Mouse (Mus musculus) midbrain, embryonic 12.5 days (tissue): ENCODE results near the gene Ryr2. TPM values are rescaled to one million over a fixed set of nuclear protein-coding genes. Genes with fewer than 3 reads are reported as not detected.

Experiments used
- ATAC-seq: fragments of 200-750 bp; cut with Nextera tagmentation; 2 replicates; pipeline ENCODE4 v1.8.0; 2017; ENCODE audit warnings: low read depth, moderate TSS enrichment, moderate library complexity; ENCODE audit not compliant: low FRiP score
- H3K27ac ChIP-seq: fragments of 300-500 bp; sonication (generic); replicated peaks from 2 replicates; pipeline ENCODE4 v1.5.1; 2016; ENCODE audit warnings: mild to moderate bottlenecking
- H3K27me3 ChIP-seq: fragments of 300-500 bp; sonication (generic); 2 replicates; pipeline ENCODE4 v1.6.1; 2016; ENCODE audit warnings: mild to moderate bottlenecking
- H3K36me3 ChIP-seq: fragments of 300-500 bp; sonication (generic); 2 replicates; pipeline ENCODE4 v1.6.1; 2016
- H3K4me1 ChIP-seq: fragments of 300-500 bp; sonication (generic); 2 replicates; pipeline ENCODE4 v1.6.1; 2016
- H3K4me2 ChIP-seq: fragments of 300-500 bp; sonication (generic); replicated peaks from 2 replicates; pipeline ENCODE4 v1.6.1; 2016; ENCODE audit warnings: mild to moderate bottlenecking, moderate library complexity
- H3K4me3 ChIP-seq: fragments of 300-500 bp; sonication (generic); 2 replicates; pipeline ENCODE4 v1.5.1; 2016; ENCODE audit warnings: mild to moderate bottlenecking
- H3K9ac ChIP-seq: fragments of 300-500 bp; sonication (generic); replicated peaks from 2 replicates; pipeline ENCODE4 v1.6.1; 2016; ENCODE audit warnings: mild to moderate bottlenecking, moderate library complexity
- H3K9me3 ChIP-seq: fragments of 300-500 bp; sonication (generic); 2 replicates; pipeline ENCODE4 v1.6.1; 2016; ENCODE audit warnings: mild to moderate bottlenecking
- WGBS: fragments of 180-500 bp; shearing (Covaris S2); methylation state at CpG from one replicate; pipeline ENCODE4 v1.1.7; 2016; 5-methylcytosine and 5-hydroxymethylcytosine counted together
- polyA plus RNA-seq: library from polyadenylated mRNA; unstranded; fragments of >200 nt; fragmentation: Nextera tagmentation; extraction: Ambion mirVana; gene quantifications from 2 replicates; pipeline ENCODE4 v1.2.1, GENCODE M21; 2016

Ryr2 gene
- polyA plus RNA-seq, 1 experiment from 2014 or later, result 0.70 TPM

- Histone ChIP-seq H3K27me3 (no peaks in the 10 kb centered on the region), H3K36me3 (no peaks in the 10 kb centered on the region), H3K4me3 (no peak overlapping the region), H3K4me2 (no peak overlapping the region), H3K4me1 (no peaks in the 10 kb centered on the region), H3K9me3 (no peaks in the 10 kb centered on the region), H3K27ac (no peak overlapping the region), H3K9ac (no peak overlapping the region)
- WGBS, result 64% methylated on average over 1 of the region's 1 CpGs
- ATAC-seq, result no peak
Observed at GRCm38 (mm10) chr13:11536851-11537250, 569.9 kb downstream of the Ryr2 start.

DNA sequence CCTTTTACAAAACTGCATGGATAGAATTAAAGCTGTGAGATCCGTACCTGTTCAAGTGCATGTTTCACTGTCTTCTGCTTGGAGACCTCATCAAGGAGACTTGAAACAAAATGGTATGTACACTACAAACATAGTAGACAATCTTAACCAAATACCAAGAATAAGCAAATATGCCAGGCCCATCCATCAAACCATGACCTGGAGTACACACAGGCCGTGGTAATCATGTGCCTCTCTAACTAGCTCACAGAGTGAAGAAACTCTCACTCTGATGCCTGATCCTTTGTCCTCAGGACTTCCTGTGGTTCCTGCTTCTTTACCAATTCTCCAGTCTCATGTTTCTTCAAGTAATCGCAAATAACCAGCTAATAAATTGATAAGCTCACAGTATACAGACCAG lies 570.9 kb downstream of the Ryr2 start:
- Histone ChIP-seq H3K4me2 (no peak overlapping the region), H3K4me3 (no peak overlapping the region), H3K36me3 (no peaks in the 10 kb centered on the region), H3K27me3 (no peaks in the 10 kb centered on the region), H3K4me1 (no peaks in the 10 kb centered on the region), H3K9ac (no peak overlapping the region), H3K9me3 (no peaks in the 10 kb centered on the region), H3K27ac (no peak overlapping the region)
- ATAC-seq, result no peak
- 88% methylated on average over 3 of the region's 3 CpGs for WGBS

- Histone ChIP-seq H3K4me1 (no peaks in the 10 kb centered on the region), H3K4me2 (no peak overlapping the region), H3K9me3 (no peaks in the 10 kb centered on the region), H3K36me3 (no peaks in the 10 kb centered on the region), H3K9ac (no peak overlapping the region), H3K4me3 (no peak overlapping the region), H3K27me3 (no peaks in the 10 kb centered on the region), H3K27ac (no peak overlapping the region)
- WGBS, result 57% methylated on average over 2 of the region's 2 CpGs
- ATAC-seq, result no peak
Observed at GRCm38 (mm10) chr13:11533265-11533664, 573.5 kb downstream of the Ryr2 start.

GRCm38 (mm10) chr13:11532014-11532890 lies 574.5 kb downstream of the Ryr2 start:
- WGBS, result 89% methylated on average over 7 of the region's 7 CpGs
- H3K36me3 ChIP-seq, result no peaks in the 10 kb centered on the region

GRCm38 (mm10) chr13:11523612-11524011 lies 583.1 kb downstream of the Ryr2 start:
- Histone ChIP-seq H3K9me3 (no peaks in the 10 kb centered on the region), H3K4me2 (no peak overlapping the region), H3K27me3 (no peaks in the 10 kb centered on the region), H3K4me3 (no peak overlapping the region), H3K9ac (no peak overlapping the region), H3K27ac (no peak overlapping the region), H3K4me1 (no peaks in the 10 kb centered on the region), H3K36me3 (no peaks in the 10 kb centered on the region)
- 91% methylated on average over 4 of the region's 4 CpGs for WGBS
- ATAC-seq, result no peak

More at GRCm38 (mm10) chr13:11532014-11532890, 574.5 kb downstream of the Ryr2 start:
- H3K9me3 ChIP-seq, result no peaks in the 10 kb centered on the region
- no peak overlapping the region for H3K4me2 ChIP-seq
- ATAC-seq, result no peak
- no peak overlapping the region for H3K27ac ChIP-seq
- no peaks in the 10 kb centered on the region for H3K4me1 ChIP-seq
- no peak overlapping the region for H3K9ac ChIP-seq
- H3K27me3 ChIP-seq, result no peaks in the 10 kb centered on the region
- H3K4me3 ChIP-seq, result no peak overlapping the region

GRCm38 (mm10) chr13:11520765-11521164 lies 586.0 kb downstream of the Ryr2 start:
- no peaks in the 10 kb centered on the region for H3K27me3 ChIP-seq
- no peak for ATAC-seq
- no peak overlapping the region for H3K4me2 ChIP-seq
- no peaks in the 10 kb centered on the region for H3K9me3 ChIP-seq
- WGBS, result 86% methylated on average over 2 of the region's 2 CpGs
- H3K36me3 ChIP-seq, result no peaks in the 10 kb centered on the region
- H3K27ac ChIP-seq, result no peak overlapping the region
- no peaks in the 10 kb centered on the region for H3K4me1 ChIP-seq
- no peak overlapping the region for H3K9ac ChIP-seq
- H3K4me3 ChIP-seq, result no peak overlapping the region

- 67% methylated on average over 2 of the region's 2 CpGs for WGBS
- Histone ChIP-seq H3K9me3 (no peaks in the 10 kb centered on the region), H3K27ac (no peak overlapping the region), H3K27me3 (no peaks in the 10 kb centered on the region), H3K4me2 (no peak overlapping the region), H3K4me3 (no peak overlapping the region), H3K9ac (no peak overlapping the region), H3K36me3 (no peaks in the 10 kb centered on the region), H3K4me1 (no peaks in the 10 kb centered on the region)
- no peak for ATAC-seq
Observed at GRCm38 (mm10) chr13:11511540-11512177, 595.1 kb downstream of the Ryr2 start.

Other genes with a start within 250 kb of the Ryr2 start
- 10.2 and 11.3 TPM in 2 replicates for gene Mtr, start 151.2 kb upstream of the Ryr2 start, polyA plus RNA-seq
- gene Actn2, start 233.8 kb upstream of the Ryr2 start, polyA plus RNA-seq, result 0.73 and 1.2 TPM in 2 replicates